Mouse (Mus musculus) heart, postnatal 0 days (tissue): Measurements from ENCODE around the gene Abcc3.

ENCODE experiments used
- CTCF ChIP-seq: IDR thresholded peaks from 2 replicates; pipeline ENCODE4 v1.5.1; 2016; ENCODE audit warnings: antibody characterized with exemption, control low read depth, low read depth
- EP300 ChIP-seq: IDR thresholded peaks from 2 replicates; pipeline ENCODE4 v1.6.1; 2016; ENCODE audit warnings: antibody characterized with exemption, low read depth

GRCm38 (mm10) chr11:94327693-94328643 is 64.8 kb downstream of the Abcc3 start, which contains the start of gene Ankrd40:
- TF ChIP-seq CTCF: no peak
- TF ChIP-seq EP300: peak; percentile 82
